Mouse (Mus musculus): ENCODE measurements around the gene Il12a.

DNA sequence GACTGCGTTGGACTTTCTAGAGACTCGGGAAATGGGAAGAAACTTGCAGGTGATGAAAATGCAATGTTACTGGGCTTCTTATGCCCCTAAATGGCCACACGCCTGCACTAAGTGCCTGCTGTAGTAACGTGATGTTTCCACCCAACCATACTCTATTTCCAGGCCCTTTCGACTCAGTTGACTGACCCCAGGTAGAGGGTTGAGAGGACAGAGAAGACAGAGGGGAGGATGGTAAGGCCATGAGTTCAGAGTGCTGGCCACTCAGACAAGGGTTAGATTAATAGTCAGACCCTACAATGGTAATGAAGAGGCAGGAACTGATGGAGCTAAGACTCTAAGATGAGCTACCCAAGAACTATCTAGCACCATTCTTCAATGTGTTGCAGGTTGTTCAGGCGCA is 30.4 kb upstream of the Il12a start:
- TF ChIP-seq CTCF (conservative IDR thresholded peaks at IDR 0.05; ENCODE audit: low read length), result no peak
- TF ChIP-seq NANOG (IDR thresholded peaks at IDR 0.05; ENCODE audit: borderline replicate concordance, low read length), result no peak
